Mouse (Mus musculus) left cerebral cortex, adult 2 months (tissue): ENCODE data around the gene Lamtor2. TPM values are rescaled to one million over a fixed set of nuclear protein-coding genes. Genes with fewer than 3 reads are reported as not detected.

ENCODE experiments used
- DNase-seq, 2 experiments: peaks; one replicate each; pipeline ENCODE4 v3.0.0; 2021 to 2022; ENCODE audit warnings: low spot score in 2 of 2, mixed read lengths in 1 of 2; ENCODE audit errors: extremely low spot score in 1 of 2
- H3K27ac ChIP-seq: fragments of 200-600 bp; 2 replicates; pipeline ENCODE4 v1.8.1; 2022
- H3K4me3 ChIP-seq: fragments of 200-600 bp; 2 replicates; pipeline ENCODE4 v1.8.1; 2022
- CTCF ChIP-seq: fragments of 200-600 bp; IDR thresholded peaks from 2 replicates; pipeline ENCODE4 v1.8.1; 2022; ENCODE audit warnings: antibody characterized with exemption, mild to moderate bottlenecking, moderate library complexity
- intact Hi-C: fragments of 180-260 bp; cut with DNase I; formaldehyde crosslinking; loops from one replicate; pipeline ENCODE4 v1.15.1; 2025
- total RNA-seq, 2 experiments: library from RNA; stranded (reverse); gene quantifications; 2 replicates each; pipeline ENCODE4 v1.2.3; 2021

The Lamtor2 gene
- total RNA-seq, 2 experiments from 2014 or later: 98.3 to 99.1 TPM

DNA sequence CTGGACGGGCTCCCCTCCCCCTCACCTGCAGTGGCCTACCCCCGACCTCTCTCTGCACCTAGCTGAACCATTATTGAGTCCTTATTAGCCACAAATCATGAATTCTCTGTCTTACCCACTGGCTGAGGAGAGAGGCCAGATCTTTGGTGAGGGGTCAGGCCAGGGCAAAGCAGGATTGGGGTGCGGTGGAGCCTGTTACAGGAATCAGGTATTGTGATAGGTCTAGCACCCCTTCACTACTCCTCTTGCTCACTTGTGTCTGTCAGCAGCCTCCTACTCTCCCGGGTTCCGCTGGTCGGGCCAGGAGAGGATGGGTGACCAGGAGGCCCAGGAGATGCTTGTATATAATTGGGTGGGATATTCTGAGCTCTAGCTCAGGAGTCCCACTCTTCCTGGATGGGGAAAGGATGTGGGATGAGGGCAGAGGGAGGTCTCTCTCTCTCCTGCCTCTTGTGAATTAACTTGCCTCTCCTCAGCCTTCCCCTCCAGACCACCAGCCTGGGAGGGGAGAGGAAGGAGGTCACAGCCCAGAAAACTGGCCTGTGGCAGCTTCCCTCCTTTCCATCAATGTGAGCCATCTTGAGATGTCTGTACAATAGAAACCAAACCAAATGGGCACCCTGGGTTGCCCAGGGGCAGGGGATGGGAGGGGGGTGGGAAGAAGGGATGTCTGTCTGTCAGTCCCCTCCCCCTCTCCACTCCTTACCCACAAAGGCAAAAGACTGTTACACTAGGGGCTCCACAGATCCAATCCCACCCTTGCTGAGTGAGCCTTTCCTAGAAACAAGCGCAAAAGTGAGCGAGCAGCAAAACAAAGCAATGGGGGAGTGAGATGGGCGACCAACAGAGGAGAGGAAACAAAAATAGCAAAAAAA is 14.4 kb downstream of the Lamtor2 start:
- no peak for TF ChIP-seq CTCF
- intact Hi-C loops: no loop called here

DNA sequence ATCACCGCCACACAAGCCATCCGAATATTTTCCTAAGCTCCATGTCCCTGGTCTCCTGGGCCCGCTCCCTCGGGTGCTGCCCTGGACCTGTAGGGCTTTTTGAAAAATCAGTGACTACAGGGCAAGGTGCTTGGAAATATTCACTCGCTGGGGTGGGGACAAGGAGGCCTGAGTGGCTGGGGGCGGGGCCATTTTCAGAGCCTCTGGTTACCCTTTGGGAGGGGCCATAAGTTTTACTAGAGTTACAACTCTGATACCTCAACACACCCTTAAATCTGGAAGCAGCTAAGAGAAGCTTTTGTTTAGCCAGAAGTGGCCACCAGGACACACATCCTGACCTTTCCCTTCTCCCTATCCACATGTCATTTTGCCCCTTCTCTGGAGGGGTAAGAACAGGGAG is 15.7 kb downstream of the Lamtor2 start:
- H3K27ac ChIP-seq: peak overlapping the region; percentile 74
- H3K4me3 ChIP-seq: peak overlapping the region; percentile 55
- TF ChIP-seq CTCF: no peak
- intact Hi-C loops: no loop called here
- DNase-seq: no peak

More for the DNA sequence above, 14.4 kb downstream of the Lamtor2 start:
- no peak overlapping the region for H3K27ac ChIP-seq
- no peak for DNase-seq
- no peak overlapping the region for H3K4me3 ChIP-seq

DNA sequence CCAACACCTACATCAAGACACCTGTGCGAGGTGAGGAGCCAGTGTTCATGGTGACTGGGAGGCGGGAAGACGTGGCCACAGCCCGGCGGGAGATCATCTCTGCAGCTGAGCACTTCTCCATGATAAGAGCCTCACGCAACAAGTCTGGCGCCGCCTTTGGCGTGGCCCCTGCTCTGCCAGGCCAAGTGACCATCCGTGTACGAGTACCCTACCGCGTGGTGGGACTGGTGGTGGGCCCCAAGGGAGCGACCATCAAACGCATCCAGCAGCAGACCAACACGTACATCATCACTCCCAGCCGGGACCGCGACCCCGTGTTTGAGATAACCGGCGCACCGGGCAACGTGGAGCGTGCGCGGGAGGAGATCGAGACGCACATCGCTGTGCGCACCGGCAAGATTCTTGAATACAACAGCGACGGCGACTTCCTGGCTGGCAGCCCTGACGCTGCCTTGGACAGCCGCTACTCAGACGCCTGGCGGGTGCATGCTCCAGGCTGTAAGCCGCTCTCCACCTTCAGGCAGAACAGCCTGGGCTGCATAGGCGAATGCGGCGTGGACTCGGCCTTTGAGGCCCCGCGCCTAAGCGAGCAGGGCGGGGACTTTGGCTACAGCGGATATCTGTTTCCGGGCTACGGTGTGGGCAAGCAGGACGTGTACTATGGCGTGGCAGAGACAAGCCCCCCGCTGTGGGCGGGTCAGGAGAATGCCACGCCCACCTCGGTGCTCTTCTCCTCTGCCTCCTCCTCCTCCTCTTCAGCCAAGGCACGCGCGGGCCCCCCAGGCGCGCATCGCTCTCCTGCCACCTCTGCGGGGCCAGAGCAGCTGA is 16.6 kb downstream of the Lamtor2 start:
- TF ChIP-seq CTCF: no peak
- DNase-seq: peak; percentile 74 to 76
- intact Hi-C loops: no loop called here
- H3K27ac ChIP-seq: peak overlapping the region; percentile 83
- H3K4me3 ChIP-seq: peak overlapping the region; percentile 55

DNA sequence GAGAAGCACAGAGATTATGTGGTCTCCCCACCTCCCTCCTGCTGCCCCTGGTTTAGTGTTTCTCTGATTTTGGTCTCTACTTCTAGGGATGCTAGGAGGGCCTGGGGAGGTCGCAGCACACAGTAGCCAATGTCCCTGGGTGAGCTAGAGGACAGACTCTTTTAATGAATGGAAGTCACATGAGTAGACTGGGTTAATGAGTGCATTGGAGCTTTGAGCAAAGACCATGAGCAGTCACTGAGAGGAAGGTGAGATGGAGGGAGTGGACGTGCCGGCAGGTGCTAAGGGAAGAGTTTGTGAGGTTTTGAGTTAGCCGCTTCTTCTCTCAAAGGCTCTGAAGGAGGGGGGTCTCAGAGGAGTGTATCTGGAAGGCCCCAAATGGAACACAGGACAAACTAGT is 17.3 kb downstream of the Lamtor2 start:
- no peak for TF ChIP-seq CTCF
- intact Hi-C loops: no loop called here
- no peak for DNase-seq
- Histone ChIP-seq H3K4me3 (no peak overlapping the region), H3K27ac (no peak overlapping the region)

DNA sequence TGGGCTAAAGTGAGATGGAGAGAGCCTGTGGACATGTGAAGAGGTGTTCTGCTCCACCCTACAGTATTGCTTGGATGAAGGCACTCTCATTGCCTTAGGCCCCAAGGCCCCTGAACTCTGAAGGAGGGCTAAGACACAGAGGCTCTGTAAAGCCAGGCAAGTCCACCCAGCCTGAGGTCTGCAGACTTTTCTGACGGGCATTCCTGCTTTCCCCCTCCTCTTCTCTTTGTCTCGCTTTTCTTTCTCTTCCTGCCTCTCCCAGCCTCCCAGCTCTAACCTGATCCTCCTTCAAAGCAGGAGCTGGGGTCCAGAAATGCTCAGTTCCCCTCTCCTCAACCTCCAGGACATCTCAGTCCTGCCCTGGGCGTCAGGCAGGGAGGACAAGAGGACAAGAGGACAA is 17.9 kb downstream of the Lamtor2 start:
- DNase-seq: no peak
- Histone ChIP-seq H3K4me3 (no peak overlapping the region), H3K27ac (no peak overlapping the region)
- no peak for TF ChIP-seq CTCF
- intact Hi-C loops: no loop called here

DNA sequence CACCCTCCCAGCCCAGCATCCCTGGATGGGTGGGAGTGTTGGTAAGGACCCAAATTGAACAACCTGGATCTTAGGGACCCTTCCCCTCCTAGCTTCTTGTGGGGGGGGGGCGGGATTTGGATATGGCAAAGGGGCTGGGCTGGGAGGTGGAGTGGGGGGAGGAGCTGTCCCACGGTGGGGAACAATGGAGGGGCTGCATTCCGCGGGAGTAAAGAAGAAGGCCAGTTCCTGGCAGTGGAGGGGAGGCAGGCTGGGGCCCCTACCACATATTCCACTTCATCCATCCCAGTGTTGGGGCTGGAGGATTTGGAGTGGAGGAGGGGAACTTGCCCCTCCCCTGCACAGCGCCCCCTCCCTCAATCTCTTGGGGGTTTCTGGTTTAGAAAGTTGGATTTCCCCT is 19.2 kb downstream of the Lamtor2 start:
- intact Hi-C loops: no loop called here
- no peak overlapping the region for H3K27ac ChIP-seq
- no peak overlapping the region for H3K4me3 ChIP-seq
- no peak for DNase-seq
- no peak for TF ChIP-seq CTCF

DNA sequence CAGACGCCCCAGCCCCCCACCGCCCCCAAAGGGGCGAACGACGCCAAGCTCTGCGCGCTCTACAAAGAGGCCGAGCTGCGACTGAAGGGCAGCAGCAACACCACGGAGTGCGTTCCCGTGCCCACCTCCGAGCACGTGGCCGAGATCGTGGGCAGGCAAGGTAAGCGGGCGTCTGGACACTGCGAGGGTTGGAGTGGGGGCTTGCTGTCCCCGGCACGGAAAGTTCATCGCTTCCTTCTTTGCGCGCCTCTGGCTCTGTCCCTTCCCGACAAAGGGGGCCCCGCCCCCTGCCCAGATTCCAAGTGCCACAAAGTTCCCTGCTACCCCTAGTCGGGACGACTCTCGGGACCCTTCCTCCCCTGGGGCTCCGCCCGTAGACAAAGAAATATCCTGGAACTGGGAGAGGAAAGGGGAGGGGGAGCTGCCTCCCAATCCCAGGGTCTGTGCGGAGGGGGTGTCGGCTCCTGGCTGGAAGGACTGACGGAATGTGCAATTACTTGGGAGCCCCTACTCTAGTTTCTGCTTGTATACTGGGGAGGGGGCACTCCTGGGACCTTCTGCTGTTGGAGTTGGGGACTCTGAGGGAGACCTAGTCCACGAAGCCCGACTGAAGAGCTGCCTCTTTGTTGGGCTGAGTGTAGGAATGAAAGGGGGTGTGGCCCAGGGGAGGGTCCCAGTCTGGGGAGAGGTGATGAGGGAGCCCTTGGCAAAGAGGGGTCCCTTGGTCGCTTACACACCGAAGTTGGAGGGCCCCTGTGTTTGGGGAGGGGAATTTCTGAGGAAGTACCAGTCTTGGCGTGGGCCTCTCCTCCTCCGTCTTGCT is 20.0 kb downstream of the Lamtor2 start:
- peak overlapping the region; percentile 96 for H3K4me3 ChIP-seq
- no peak overlapping the region for H3K27ac ChIP-seq
- intact Hi-C loops: no loop called here
- no peak for TF ChIP-seq CTCF
- no peak for DNase-seq

DNA sequence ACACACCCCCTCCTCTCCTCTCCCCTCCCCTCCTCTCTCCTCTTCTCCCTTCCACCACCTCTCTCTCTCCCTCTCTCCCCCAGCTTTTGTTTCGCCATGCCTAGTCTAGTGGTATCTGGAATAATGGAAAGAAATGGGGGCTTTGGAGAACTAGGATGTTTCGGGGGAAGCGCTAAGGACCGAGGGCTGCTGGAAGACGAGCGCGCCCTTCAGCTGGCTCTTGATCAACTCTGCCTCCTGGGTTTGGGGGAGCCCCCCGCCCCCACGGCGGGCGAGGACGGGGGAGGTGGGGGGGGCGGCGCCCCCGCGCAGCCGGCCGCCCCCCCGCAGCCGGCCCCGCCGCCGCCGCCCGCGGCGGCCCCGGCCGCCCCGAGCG is 20.6 kb downstream of the Lamtor2 start, which contains the start of gene Mex3a:
Gene Mex3a, plus strand, starts transcription at position 97 of the 376 bp plus-strand sequence.
- DNase-seq: no peak
- intact Hi-C loops: no loop called here
- H3K27ac ChIP-seq: peak within 1 kb of the TSS; percentile 89
- H3K4me3 ChIP-seq: peak within 1 kb of the TSS; percentile 96
- no peak for TF ChIP-seq CTCF

DNA sequence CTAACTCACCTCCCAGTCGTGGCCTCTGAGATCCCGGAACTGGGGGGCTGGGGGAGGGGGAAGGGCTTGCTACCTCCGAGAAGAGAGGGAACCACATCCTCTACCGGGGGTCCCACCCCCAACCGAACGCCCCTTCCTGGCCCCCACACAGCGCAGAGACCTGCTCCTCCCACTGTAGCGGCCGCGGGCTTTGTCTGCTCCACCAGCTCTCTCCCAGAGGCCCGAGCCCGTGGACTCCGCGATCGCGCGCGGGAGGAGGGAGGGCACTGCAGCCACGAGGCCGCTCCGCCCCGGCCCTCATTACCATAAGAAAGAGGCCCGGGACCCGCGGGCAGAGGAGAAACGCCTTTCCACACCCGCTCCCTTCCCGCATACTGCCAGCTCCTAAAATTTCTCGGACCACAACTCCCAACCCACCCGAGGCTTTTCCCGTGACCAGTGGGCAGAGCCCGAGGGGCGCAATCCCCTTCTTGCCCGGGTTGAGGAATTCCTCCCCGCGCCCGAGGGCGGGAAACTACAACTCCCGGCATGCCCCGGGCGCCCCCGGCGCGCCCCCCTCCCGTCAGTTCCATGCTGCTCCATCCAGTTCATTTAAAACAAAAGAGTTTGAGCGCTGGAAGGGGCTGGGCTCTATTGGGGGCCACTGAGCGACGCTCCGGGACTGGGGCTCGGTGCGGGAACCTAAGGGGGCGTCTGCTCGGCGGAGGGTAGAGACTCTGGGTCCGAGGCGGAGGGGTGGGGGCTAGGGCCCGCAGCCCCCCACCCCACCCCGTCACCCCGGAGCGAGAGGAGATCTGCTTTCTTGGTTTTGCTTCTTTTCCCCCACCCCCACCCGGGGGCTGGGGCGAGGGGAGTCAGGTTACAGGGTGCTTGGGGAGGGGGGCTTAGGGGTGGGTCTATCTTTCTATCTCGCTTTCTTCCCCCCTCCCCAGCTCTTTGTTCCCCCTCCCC is 21.3 kb downstream of the Lamtor2 start:
- peak; percentile 87 to 88 for DNase-seq
- H3K4me3 ChIP-seq: peak overlapping the region; percentile 96
- TF ChIP-seq CTCF: no peak
- peak overlapping the region; percentile 89 for H3K27ac ChIP-seq
- intact Hi-C loops: no loop called here

DNA sequence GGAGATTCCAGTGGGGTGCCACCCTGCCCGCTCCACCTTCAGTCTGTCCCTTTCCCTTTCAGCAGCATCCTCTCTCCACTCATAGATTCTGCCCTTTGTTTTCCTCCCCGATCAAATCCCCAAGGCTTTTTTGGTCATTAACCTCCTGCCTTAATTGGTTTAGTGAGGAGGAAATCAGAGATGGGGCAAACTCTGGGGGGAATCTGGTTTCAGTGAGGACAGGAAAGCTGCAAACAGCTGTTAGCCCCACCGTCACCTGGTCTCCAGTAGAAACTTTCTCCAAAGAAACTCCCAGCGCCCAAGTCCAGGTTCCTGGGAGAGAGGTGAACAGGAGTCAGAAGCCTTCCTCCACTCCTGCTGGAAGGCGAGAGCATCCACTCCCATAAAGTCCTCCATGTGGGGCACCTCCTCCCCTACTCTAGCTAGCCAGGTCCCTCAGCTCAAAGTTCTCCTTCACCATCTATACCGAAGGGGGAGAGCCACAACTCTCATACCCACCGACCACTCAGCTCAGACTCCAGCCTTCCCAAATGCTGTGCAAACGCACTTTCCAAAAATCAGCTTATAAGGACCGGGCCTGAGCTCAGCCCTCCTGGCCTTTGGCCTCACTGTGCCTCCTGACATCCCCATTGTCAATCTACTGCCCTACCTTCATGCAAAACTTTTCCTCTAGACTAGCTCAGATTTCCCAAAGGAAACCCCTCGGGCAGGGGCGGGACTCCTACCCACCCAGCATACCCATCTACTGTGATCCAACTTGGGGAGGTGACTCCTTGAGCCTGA is 22.6 kb downstream of the Lamtor2 start:
- no peak overlapping the region for H3K27ac ChIP-seq
- H3K4me3 ChIP-seq: no peak overlapping the region
- no peak for TF ChIP-seq CTCF
- intact Hi-C loops: no loop called here
- no peak for DNase-seq
